Mouse (Mus musculus) ES-E14 (cell line): ENCODE results near the gene Crabp2. TPM values are rescaled to one million over a fixed set of nuclear protein-coding genes. Genes with fewer than 3 reads are reported as not detected.

Source experiments
- DNase-seq: peaks from one replicate; pipeline ENCODE4 v3.0.0-alpha.2; 2013; ENCODE audit warnings: low read depth, low spot score
- H3K27ac ChIP-seq: 2 replicates; pipeline ENCODE4 v1.5.1; 2012; ENCODE audit warnings: low read depth, mild to moderate bottlenecking, low read length, moderate library complexity, mixed read lengths; ENCODE audit not compliant: poor library complexity, insufficient read depth, severe bottlenecking
- H3K36me3 ChIP-seq: 2 replicates; pipeline ENCODE4 v1.6.1; 2012; ENCODE audit warnings: mild to moderate bottlenecking, low read length, moderate library complexity, mixed read lengths; ENCODE audit not compliant: control insufficient read depth, poor library complexity, insufficient read depth, severe bottlenecking
- H3K4me1 ChIP-seq, 2 experiments: fragments of 150-350 bp in 1 of 2; sonication (generic) in 1 of 2; 2 replicates each; pipeline ENCODE4 v1.6.1; 2012; ENCODE audit warnings: low read length in 2 of 2, mild to moderate bottlenecking in 1 of 2, mixed read lengths in 1 of 2; ENCODE audit not compliant: control insufficient read depth in 2 of 2, insufficient read depth in 2 of 2, poor library complexity in 1 of 2
- H3K4me3 ChIP-seq, 2 experiments: fragments of 150-350 bp in 1 of 2; sonication (generic) in 1 of 2; 2 replicates each; pipeline ENCODE4 v1.5.1; 2012; ENCODE audit warnings: low read length in 2 of 2, low read depth in 1 of 2, mild to moderate bottlenecking in 1 of 2, mixed read lengths in 1 of 2; ENCODE audit not compliant: insufficient read depth in 1 of 2, poor library complexity in 1 of 2, severe bottlenecking in 1 of 2
- H3K9ac ChIP-seq: 2 replicates; pipeline ENCODE4 v1.6.1; 2012; ENCODE audit warnings: low read depth, mild to moderate bottlenecking, low read length, mixed read lengths; ENCODE audit not compliant: poor library complexity, insufficient read depth, severe bottlenecking
- H3K9me3 ChIP-seq: fragments of 150-350 bp; sonication (generic); 2 replicates; pipeline ENCODE4 v1.6.1; 2012; ENCODE audit warnings: low read depth, mild to moderate bottlenecking, low read length; ENCODE audit not compliant: control insufficient read depth, insufficient read depth
- CHD2 ChIP-seq: IDR thresholded peaks from 2 replicates; pipeline ENCODE4 v1.6.1; 2014; ENCODE audit warnings: mild to moderate bottlenecking, low read depth, low read length, inconsistent platforms
- HCFC1 ChIP-seq: IDR thresholded peaks from 2 replicates; pipeline ENCODE4 v1.6.1; 2012; ENCODE audit warnings: low read length, inconsistent platforms, borderline replicate concordance; ENCODE audit not compliant: insufficient read depth
- MAFK ChIP-seq: IDR thresholded peaks from 2 replicates; pipeline ENCODE4 v1.6.1; 2014; ENCODE audit warnings: mild to moderate bottlenecking, low read depth, low read length, inconsistent platforms; ENCODE audit not compliant: insufficient read depth
- ZC3H11A ChIP-seq: IDR thresholded peaks from 2 replicates; pipeline ENCODE4 v1.6.1; 2012; ENCODE audit warnings: low read depth, mild to moderate bottlenecking, inconsistent platforms, low read length, borderline replicate concordance
- ZNF384 ChIP-seq: IDR thresholded peaks from 2 replicates; pipeline ENCODE4 v1.6.1; 2012; ENCODE audit warnings: low read depth, low read length, inconsistent platforms
- in situ Hi-C, 2 experiments: fragments of 600-800 bp; cut with MboI; formaldehyde crosslinking; loops; one replicate each; pipeline ENCODE4 v1.15.1; 2025; ENCODE audit warnings: low sequenced_read_pairs in 2 of 2, inconsistent platforms in 1 of 2; ENCODE audit not compliant: unreplicated experiment in 2 of 2
- total RNA-seq: library from RNA; depleted of rRNA; stranded (reverse); fragments of 300-350 nt; gene quantifications from 2 replicates; pipeline ENCODE4 v1.2.3, GENCODE M21; 2012

Crabp2 gene
- total RNA-seq, 1 experiment, result 19.7 TPM

DNA sequence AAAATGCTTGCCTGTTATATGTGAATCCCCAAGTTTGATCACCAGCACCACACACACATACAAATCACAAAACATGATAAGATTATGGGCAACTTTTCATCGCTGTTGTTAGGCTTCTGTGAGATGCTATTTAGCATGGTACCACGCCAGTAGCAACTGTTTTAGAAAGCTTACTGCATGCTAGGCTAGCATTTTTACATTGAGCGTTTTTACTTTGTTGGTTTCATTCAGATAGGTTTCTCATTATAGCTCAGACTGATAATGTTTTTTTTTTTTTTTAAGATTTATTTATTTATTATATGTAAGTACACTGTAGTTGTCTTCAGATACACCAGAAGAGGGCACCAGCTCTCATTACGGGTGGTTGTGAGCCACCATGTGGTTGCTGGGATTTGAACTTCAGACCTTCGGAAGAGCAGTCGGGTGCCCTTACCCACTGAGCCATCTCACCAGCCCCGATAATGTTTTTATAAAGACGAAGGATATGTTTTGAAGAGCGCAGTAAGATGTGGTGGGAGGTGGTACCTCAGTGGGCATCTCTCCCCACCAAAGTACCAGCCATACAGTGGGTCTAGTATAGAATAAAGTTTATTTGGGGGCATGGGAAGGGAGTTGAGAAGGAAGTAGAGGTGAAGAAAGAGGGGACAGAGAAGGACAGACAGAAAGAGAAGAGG, 28.1 kb upstream of the Crabp2 start:
- H3K27ac ChIP-seq, result no peak overlapping the region; the same call in 1 of the 2 replicates
- peaks cover 4% of the 10 kb centered on the region in 2 experiments; a peak in 2 of 4 replicates for H3K4me1 ChIP-seq
- no peak for DNase-seq
- no peak for TF ChIP-seq MAFK
- TF ChIP-seq ZC3H11A, result no peak
- peak; percentile 58; the same call in 1 of the 2 replicates for TF ChIP-seq ZNF384
- no peaks in the 10 kb centered on the region for H3K9me3 ChIP-seq
- peak overlapping the region; percentile 73 to 95 for H3K4me3 ChIP-seq
- H3K36me3 ChIP-seq, result peaks cover 40% of the 10 kb centered on the region
- in situ Hi-C loops, result no loop called here
- peak overlapping the region; percentile 86; the same call in 1 of the 2 replicates for H3K9ac ChIP-seq

DNA sequence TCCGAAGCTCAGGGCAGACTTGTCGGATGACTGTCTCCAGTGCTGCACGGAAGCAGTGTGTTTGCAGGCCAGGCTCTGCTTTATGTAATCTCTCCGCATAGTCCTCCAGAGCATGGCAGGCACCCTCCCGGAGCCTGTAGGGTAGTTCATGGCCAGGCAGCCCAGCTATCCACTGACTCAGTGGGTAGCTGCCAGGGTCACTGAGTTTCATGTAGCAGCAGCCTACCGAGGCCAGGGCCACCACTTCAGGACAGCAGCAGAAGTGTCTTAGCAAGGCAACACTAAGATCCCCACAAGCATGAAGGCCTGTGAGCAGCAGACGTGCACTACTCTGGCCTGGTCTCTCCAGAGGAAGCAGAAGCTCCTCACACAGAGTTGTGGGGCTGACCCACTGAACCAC, 23.5 kb upstream of the Crabp2 start:
- no peak overlapping the region for H3K27ac ChIP-seq
- no peak overlapping the region for H3K4me3 ChIP-seq
- no peak for DNase-seq
- in situ Hi-C loops, result no loop called here
- H3K4me1 ChIP-seq, result peaks cover 2 to 4% of the 10 kb centered on the region in 2 experiments; a peak in 1 of 4 replicates
- no peak for TF ChIP-seq CHD2
- TF ChIP-seq ZNF384, result no peak
- TF ChIP-seq ZC3H11A, result no peak
- TF ChIP-seq HCFC1, result no peak
- no peak for TF ChIP-seq MAFK
- H3K36me3 ChIP-seq, result peaks cover 38% of the 10 kb centered on the region
- no peaks in the 10 kb centered on the region for H3K9me3 ChIP-seq
- no peak overlapping the region for H3K9ac ChIP-seq

DNA sequence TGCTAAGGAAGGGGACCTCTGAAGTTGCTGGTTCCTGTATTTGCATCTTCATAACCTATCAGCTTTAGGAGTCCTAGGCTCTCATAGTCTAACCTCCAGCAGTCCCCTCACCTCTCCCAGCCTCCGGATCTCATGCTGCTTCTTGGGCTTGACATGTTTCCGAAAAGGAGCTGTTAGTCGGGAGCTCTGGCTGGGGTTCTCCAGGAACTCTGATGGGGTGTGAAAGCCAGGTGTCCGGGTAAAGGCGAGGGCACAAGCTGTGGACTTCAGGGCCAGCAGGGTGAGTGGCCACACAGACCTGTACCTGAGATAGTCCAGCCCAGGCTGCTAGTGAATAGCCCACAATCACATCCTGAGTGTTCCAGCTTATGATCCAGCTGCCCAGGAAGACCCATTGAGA, 21.0 kb upstream of the Crabp2 start:
- peaks cover 2 to 7% of the 10 kb centered on the region in 2 experiments; a peak in 2 of 4 replicates for H3K4me1 ChIP-seq
- DNase-seq, result no peak
- in situ Hi-C loops, result no loop called here
- H3K4me3 ChIP-seq, result no peak overlapping the region
- no peaks in the 10 kb centered on the region for H3K9me3 ChIP-seq
- peaks cover 36% of the 10 kb centered on the region for H3K36me3 ChIP-seq
- no peak overlapping the region for H3K27ac ChIP-seq
- no peak for TF ChIP-seq ZNF384
- TF ChIP-seq MAFK, result no peak
- no peak for TF ChIP-seq HCFC1
- TF ChIP-seq CHD2, result no peak
- no peak for TF ChIP-seq ZC3H11A
- no peak overlapping the region for H3K9ac ChIP-seq

DNA sequence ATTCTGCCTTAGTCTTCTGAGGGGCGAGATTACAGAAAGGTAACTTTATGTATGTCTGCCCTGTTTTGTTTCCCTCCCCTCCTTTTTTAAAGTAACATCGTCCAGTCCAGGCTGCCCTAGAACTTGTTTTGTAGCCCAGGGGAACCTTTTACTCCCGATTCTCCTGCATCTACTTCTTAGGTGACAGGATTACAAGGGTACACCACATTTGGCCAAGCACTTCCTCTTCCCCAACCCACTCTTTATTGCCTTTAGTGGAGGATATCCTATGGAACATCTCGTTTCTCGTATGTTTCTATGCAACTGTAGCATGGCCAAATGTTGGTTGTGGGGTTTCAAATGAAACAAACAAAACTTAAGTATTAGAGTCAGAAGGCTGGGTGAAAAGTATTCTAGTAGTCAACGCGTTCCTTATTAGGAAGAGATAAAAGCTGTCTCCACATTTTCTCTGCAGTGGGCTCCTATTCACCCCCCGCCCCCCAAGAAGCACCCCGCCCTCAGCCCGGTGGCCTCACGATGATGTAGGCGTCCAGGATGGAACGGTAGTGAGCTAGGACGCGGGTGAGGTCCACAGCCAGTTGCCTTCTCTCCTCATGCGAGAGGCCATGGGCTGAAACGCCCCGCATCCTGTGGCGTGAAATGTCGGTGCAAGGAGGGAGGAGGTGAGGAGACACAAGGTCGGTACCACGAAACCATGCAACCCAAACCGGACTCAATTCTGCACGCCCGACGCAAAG, 19.0 kb upstream of the Crabp2 start:
- in situ Hi-C loops, result no loop called here
- peak overlapping the region; percentile 16; the same call in 1 of the 2 replicates for H3K27ac ChIP-seq

More for the DNA sequence above, 19.0 kb upstream of the Crabp2 start:
- DNase-seq, result no peak
- Histone ChIP-seq H3K9me3 (no peaks in the 10 kb centered on the region), H3K9ac (peak overlapping the region; percentile 73), H3K36me3 (peaks cover 34% of the 10 kb centered on the region), H3K4me3 (peak overlapping the region; percentile 72 to 88), H3K4me1 (peaks cover 2 to 9% of the 10 kb centered on the region in 2 experiments; a peak in 2 of 4 replicates)
- TF ChIP-seq CHD2, result no peak
- no peak for TF ChIP-seq ZNF384
- no peak for TF ChIP-seq HCFC1
- TF ChIP-seq ZC3H11A, result no peak
- no peak for TF ChIP-seq MAFK
